Mouse (Mus musculus): ENCODE measurements around the gene Fam129c.

Gene Fam129c

GRCm38 (mm10) chr8:71610822-71611651 is 13.6 kb downstream of the Fam129c start, which contains the start of gene Colgalt1:
Colgalt1 (plus strand) TSS chr8:71610998.
- DNase-seq (ENCODE audit: low spot score): peak; percentile 99

GRCm38 (mm10) chr8:71612141-71612540 is 14.7 kb downstream of the Fam129c start:
- no peak for DNase-seq (ENCODE audit: low spot score)

- no peak for DNase-seq (ENCODE audit: low spot score)
Measured at GRCm38 (mm10) chr8:71613418-71613817, 16.0 kb downstream of the Fam129c start.

GRCm38 (mm10) chr8:71619786-71620185 is 22.3 kb downstream of the Fam129c start:
- no peak for DNase-seq (ENCODE audit: low spot score)

- no peak for DNase-seq (ENCODE audit: low spot score)
Measured at GRCm38 (mm10) chr8:71625088-71625487, 27.6 kb downstream of the Fam129c start.

GRCm38 (mm10) chr8:71626753-71627152 is 29.3 kb downstream of the Fam129c start:
- no peak for DNase-seq (ENCODE audit: low spot score)

GRCm38 (mm10) chr8:71627265-71628099 is 30.0 kb downstream of the Fam129c start:
- no peak for DNase-seq (ENCODE audit: low spot score)

GRCm38 (mm10) chr8:71628396-71629095 is 31.1 kb downstream of the Fam129c start:
- DNase-seq (ENCODE audit: low spot score): no peak

GRCm38 (mm10) chr8:71629096-71629697 is 31.7 kb downstream of the Fam129c start:
- peak; percentile 88 for DNase-seq (ENCODE audit: low spot score)

GRCm38 (mm10) chr8:71629781-71630212 is 32.3 kb downstream of the Fam129c start:
- no peak for DNase-seq (ENCODE audit: low spot score)

GRCm38 (mm10) chr8:71630761-71631160 is 33.3 kb downstream of the Fam129c start:
- no peak for DNase-seq (ENCODE audit: low spot score)

GRCm38 (mm10) chr8:71631897-71632296 is 34.4 kb downstream of the Fam129c start:
- DNase-seq (ENCODE audit: low spot score): no peak

- DNase-seq (ENCODE audit: low spot score): peak; percentile 58
Measured at GRCm38 (mm10) chr8:71633164-71633563, 35.7 kb downstream of the Fam129c start.

- peak; percentile 67 for DNase-seq (ENCODE audit: low spot score)
Measured at GRCm38 (mm10) chr8:71633981-71634667, 36.7 kb downstream of the Fam129c start.

- DNase-seq (ENCODE audit: low spot score): no peak
Measured at GRCm38 (mm10) chr8:71637149-71638095, 40.0 kb downstream of the Fam129c start.

GRCm38 (mm10) chr8:71638321-71638720 is 40.9 kb downstream of the Fam129c start:
- no peak for DNase-seq (ENCODE audit: low spot score)

- DNase-seq (ENCODE audit: low spot score): no peak
Measured at GRCm38 (mm10) chr8:71639318-71639717, 41.9 kb downstream of the Fam129c start.

- DNase-seq (ENCODE audit: low spot score): no peak
Measured at GRCm38 (mm10) chr8:71645510-71645909, 48.1 kb downstream of the Fam129c start.

- DNase-seq (ENCODE audit: low spot score): no peak
Measured at GRCm38 (mm10) chr8:71654600-71654999, 57.2 kb downstream of the Fam129c start.

All from T-cell, adult 2 months (primary cell).